Mouse (Mus musculus) heart, postnatal 0 days (tissue): ENCODE results near the gene Arnt2. TPM values are rescaled to one million over a fixed set of nuclear protein-coding genes. Genes with fewer than 3 reads are reported as not detected.
A peak's percentile ranks its signal among the peaks of the same experiment; 100 is the strongest.

Experiments
- ATAC-seq: fragments of 200-750 bp; cut with Nextera tagmentation; 2 replicates; pipeline ENCODE4 v1.8.0; 2017; ENCODE audit warnings: low read depth, moderate number of reproducible peaks, moderate library complexity; ENCODE audit not compliant: insufficient read depth
- DNase-seq: peaks from one replicate; pipeline ENCODE4 v3.0.0-alpha.2; 2016; ENCODE audit warnings: low spot score
- H3K27ac ChIP-seq: fragments of 300-500 bp; sonication (generic); 2 replicates; pipeline ENCODE4 v1.5.1; 2014; ENCODE audit warnings: low read depth, mild to moderate bottlenecking
- H3K27me3 ChIP-seq: fragments of 300-500 bp; sonication (generic); 2 replicates; pipeline ENCODE4 v1.6.1; 2014; ENCODE audit warnings: low read length, mixed read lengths; ENCODE audit not compliant: control insufficient read depth, insufficient read depth
- H3K36me3 ChIP-seq: fragments of 300-500 bp; sonication (generic); replicated peaks from 2 replicates; pipeline ENCODE4 v1.6.1; 2014; ENCODE audit warnings: low read length, mixed read lengths; ENCODE audit not compliant: control insufficient read depth, insufficient read depth
- H3K4me1 ChIP-seq: fragments of 300-500 bp; sonication (generic); 2 replicates; pipeline ENCODE4 v1.6.1; 2014; ENCODE audit warnings: antibody characterized with exemption; ENCODE audit not compliant: control insufficient read depth, insufficient read depth
- H3K4me2 ChIP-seq: fragments of 300-500 bp; sonication (generic); 2 replicates; pipeline ENCODE4 v1.6.1; 2014; ENCODE audit warnings: low read depth, mild to moderate bottlenecking, low read length, moderate library complexity
- H3K4me3 ChIP-seq: fragments of 300-500 bp; sonication (generic); 2 replicates; pipeline ENCODE4 v1.5.1; 2014; ENCODE audit warnings: low read depth, low read length
- H3K9ac ChIP-seq: fragments of 300-500 bp; sonication (generic); replicated peaks from 2 replicates; pipeline ENCODE4 v1.6.1; 2014; ENCODE audit warnings: low read depth, low read length, mixed read lengths
- H3K9me3 ChIP-seq: fragments of 300-500 bp; sonication (generic); replicated peaks from 2 replicates; pipeline ENCODE4 v1.6.1; 2016; ENCODE audit warnings: low read length; ENCODE audit not compliant: control insufficient read depth
- CTCF ChIP-seq: IDR thresholded peaks from 2 replicates; pipeline ENCODE4 v1.5.1; 2016; ENCODE audit warnings: antibody characterized with exemption, control low read depth, low read depth
- EP300 ChIP-seq: IDR thresholded peaks from 2 replicates; pipeline ENCODE4 v1.6.1; 2016; ENCODE audit warnings: antibody characterized with exemption, low read depth
- WGBS: fragments of 180-500 bp; shearing (Covaris S2); extraction: QIAGEN DNeasy Blood & Tissue Kit; methylation state at CpG from one replicate; pipeline ENCODE4 v1.1.7; 2014; 5-methylcytosine and 5-hydroxymethylcytosine counted together
- polyA plus RNA-seq: library from polyadenylated mRNA; unstranded; fragments of >200 nt; fragmentation: Nextera tagmentation; extraction: Ambion mirVana; gene quantifications from 2 replicates; pipeline ENCODE4 v1.2.1, GENCODE M21; 2015
- total RNA-seq: library from RNA; depleted of rRNA; stranded (reverse); fragments of >200 nt; gene quantifications from 2 replicates; pipeline ENCODE4 v1.2.3, GENCODE M21; 2014; ENCODE audit warnings: low replicate concordance

The Arnt2 gene
- total and polyA plus RNA-seq, 2 experiments from 2014 or later: 0.31 to 2.1 TPM

DNA sequence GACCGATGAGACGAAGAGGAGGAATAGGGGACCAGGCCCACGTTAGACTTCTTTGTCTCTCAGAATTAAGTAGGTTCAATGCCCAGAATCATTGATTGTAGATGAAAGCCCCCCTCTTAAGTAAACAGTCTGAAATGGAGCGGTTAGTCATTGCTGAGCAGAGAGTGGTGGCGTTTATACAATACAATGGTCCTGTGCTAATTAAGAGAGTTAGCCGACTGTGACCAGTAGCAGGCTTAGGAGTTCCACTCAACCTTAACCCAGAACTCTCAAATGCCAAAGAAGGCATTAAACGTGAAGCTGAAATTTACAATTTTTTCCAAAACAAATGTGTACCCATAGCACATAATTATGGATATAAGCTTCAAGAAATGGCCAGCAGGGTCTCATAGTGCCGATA lies 2.6 kb upstream of the Arnt2 start:
- 78% methylated on average over 8 of the region's 8 CpGs for WGBS
- DNase-seq (no peak), ATAC-seq (no peak)
- H3K4me1 ChIP-seq: no peaks in the 10 kb centered on the region; the same call in 1 of the 2 replicates
- no peak overlapping the region for H3K27ac ChIP-seq
- H3K27me3 ChIP-seq: peaks cover 31% of the 10 kb centered on the region
- no peak overlapping the region for H3K4me2 ChIP-seq
- no peaks in the 10 kb centered on the region for H3K36me3 ChIP-seq
- no peak overlapping the region for H3K4me3 ChIP-seq
- no peaks in the 10 kb centered on the region for H3K9me3 ChIP-seq
- H3K9ac ChIP-seq: no peak overlapping the region
- TF ChIP-seq EP300 (no peak), CTCF (no peak)

DNA sequence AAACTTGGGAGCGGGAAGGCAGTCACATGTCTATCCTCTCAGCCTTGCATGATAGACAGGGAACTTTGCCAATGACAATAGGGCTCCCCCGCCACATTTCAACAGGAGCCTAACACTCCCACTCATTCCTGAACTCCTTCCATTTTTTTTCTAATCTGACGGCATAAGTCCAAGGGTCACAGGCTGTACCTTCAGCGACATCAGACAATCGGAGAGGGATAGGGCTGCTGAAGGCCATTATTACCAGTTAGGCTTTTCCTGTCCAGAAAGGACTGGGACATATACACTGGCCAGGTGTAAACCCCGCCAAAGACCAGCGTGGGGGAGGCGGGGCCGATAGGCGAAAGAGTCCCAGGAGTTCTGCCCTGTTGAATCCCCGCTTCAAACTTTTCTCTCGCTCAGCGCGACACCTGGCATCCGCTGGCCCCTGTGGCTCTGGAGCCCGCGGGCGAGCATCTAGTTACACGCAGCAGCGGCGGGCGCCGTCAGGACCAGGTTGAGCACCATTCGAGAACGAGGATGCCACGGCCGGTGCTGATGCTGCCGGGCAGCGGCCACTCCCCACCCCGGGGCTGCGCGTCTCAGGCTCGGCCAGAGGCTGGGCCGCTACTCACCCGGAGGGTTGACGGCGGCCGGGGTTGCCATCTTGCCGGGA lies 608 bp downstream of the Arnt2 start:
- WGBS: 2% methylated on average over 39 of the region's 39 CpGs
- H3K27ac ChIP-seq: no peak overlapping the region
- TF ChIP-seq CTCF (no peak), EP300 (no peak)

GRCm38 (mm10) chr7:84408282-84408681 lies 1.7 kb downstream of the Arnt2 start:
- ATAC-seq: no peak
- WGBS: 75% methylated on average over 5 of the region's 5 CpGs

More for the DNA sequence above, 608 bp downstream of the Arnt2 start:
- no peak for DNase-seq
- H3K27me3 ChIP-seq: peaks cover 36% of the 10 kb centered on the region
- peak; percentile 33 for ATAC-seq
- H3K9ac ChIP-seq: peak overlapping the region; percentile 44; the same call in 1 of the 2 replicates
- peak overlapping the region; percentile 91 for H3K4me2 ChIP-seq
- H3K4me3 ChIP-seq: peak overlapping the region; percentile 60
- no peaks in the 10 kb centered on the region for H3K9me3 ChIP-seq
- no peaks in the 10 kb centered on the region for H3K36me3 ChIP-seq
- no peaks in the 10 kb centered on the region; the same call in 1 of the 2 replicates for H3K4me1 ChIP-seq

DNA sequence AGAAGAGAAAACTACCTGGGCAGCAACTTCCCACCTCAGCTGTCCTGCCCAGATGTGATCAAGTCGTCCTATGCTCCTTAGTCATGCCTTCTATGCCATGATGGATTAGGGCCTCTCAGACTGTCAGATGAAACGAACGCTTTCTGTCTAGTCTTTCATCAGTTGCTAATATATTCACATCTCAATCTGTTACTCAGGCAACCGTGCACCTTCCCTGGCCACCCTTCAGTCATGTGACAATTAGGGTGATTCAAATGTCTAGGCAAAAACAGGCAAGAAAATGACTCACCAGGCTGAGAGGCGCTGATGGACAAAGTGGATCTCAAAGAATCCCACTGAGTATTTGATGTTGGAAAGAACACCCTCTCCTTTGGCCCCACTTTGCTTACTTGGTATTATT lies 6.6 kb downstream of the Arnt2 start:
- DNase-seq (no peak), ATAC-seq (no peak)
- Histone ChIP-seq H3K9ac (no peak overlapping the region), H3K4me3 (no peak overlapping the region), H3K9me3 (no peaks in the 10 kb centered on the region), H3K36me3 (no peaks in the 10 kb centered on the region), H3K4me1 (no peaks in the 10 kb centered on the region), H3K27ac (no peak overlapping the region), H3K27me3 (peaks cover 6% of the 10 kb centered on the region), H3K4me2 (no peak overlapping the region)
- 64% methylated on average over 5 of the region's 5 CpGs for WGBS
- TF ChIP-seq EP300 (no peak), CTCF (no peak)

More at GRCm38 (mm10) chr7:84408282-84408681, 1.7 kb downstream of the Arnt2 start:
- H3K27ac ChIP-seq: no peak overlapping the region
- no peak overlapping the region for H3K4me2 ChIP-seq
- no peak overlapping the region for H3K4me3 ChIP-seq
- no peaks in the 10 kb centered on the region for H3K9me3 ChIP-seq
- TF ChIP-seq EP300: no peak
- no peak for TF ChIP-seq CTCF
- H3K4me1 ChIP-seq: no peaks in the 10 kb centered on the region; the same call in 1 of the 2 replicates
- H3K9ac ChIP-seq: no peak overlapping the region
- DNase-seq: no peak
- no peaks in the 10 kb centered on the region for H3K36me3 ChIP-seq
- H3K27me3 ChIP-seq: peaks cover 36% of the 10 kb centered on the region

GRCm38 (mm10) chr7:84401641-84402455 lies 8.1 kb downstream of the Arnt2 start:
- no peak overlapping the region for H3K4me2 ChIP-seq
- no peaks in the 10 kb centered on the region for H3K36me3 ChIP-seq
- TF ChIP-seq EP300 (no peak), CTCF (no peak)
- WGBS: 66% methylated on average over 9 of the region's 9 CpGs
- DNase-seq: no peak
- 0 out of 2 replicates have a peak, but pooled peaks cover 4% of the 10 kb centered on the region for H3K27me3 ChIP-seq
- no peak overlapping the region for H3K27ac ChIP-seq
- H3K4me1 ChIP-seq: no peaks in the 10 kb centered on the region
- no peaks in the 10 kb centered on the region for H3K9me3 ChIP-seq
- H3K4me3 ChIP-seq: no peak overlapping the region
- H3K9ac ChIP-seq: no peak overlapping the region
- no peak for ATAC-seq
